Mouse (Mus musculus) neural tube, embryonic 10.5 days (tissue): ENCODE results near the gene Nyap1.
A peak's percentile ranks its signal among the peaks of the same experiment; 100 is the strongest.
"Not testable (repeated sequence)": the region's sequence is repeated elsewhere in the genome, so short reads cannot be mapped to it uniquely, and the experiment has no call there.

ENCODE experiments used
- DNase-seq: peaks from one replicate; pipeline ENCODE4 v3.0.0-alpha.2; 2017; ENCODE audit warnings: low spot score; ENCODE audit errors: extremely low spot score

Nyap1 gene

GRCm38 (mm10) chr5:137745214-137746171, 4.1 kb upstream of the Nyap1 start, which contains the start of gene Tsc22d4:
Gene Tsc22d4, plus strand, starts transcription at chr5:137745730.
- peak; percentile 91 for DNase-seq

DNA sequence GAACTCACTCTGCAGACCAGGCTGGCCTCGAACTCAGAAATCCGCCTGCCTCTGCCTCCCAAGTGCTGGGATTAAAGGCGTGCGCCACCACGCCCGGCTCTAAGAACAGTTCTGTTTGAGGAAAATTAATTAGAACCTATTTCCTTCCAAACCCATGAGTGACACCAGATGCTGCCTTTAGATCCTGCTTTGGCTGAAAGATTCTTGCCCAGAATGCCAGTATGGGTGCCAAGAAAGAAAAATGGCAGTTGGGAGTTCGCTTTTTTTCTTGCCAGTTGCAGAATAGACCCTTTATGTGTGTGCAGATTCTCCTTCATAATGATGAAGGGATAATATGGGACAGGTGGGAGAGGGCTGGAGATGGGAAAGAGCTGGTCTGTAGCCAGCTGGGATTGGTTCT, 2.8 kb upstream of the Nyap1 start:
- no peak for DNase-seq

DNA sequence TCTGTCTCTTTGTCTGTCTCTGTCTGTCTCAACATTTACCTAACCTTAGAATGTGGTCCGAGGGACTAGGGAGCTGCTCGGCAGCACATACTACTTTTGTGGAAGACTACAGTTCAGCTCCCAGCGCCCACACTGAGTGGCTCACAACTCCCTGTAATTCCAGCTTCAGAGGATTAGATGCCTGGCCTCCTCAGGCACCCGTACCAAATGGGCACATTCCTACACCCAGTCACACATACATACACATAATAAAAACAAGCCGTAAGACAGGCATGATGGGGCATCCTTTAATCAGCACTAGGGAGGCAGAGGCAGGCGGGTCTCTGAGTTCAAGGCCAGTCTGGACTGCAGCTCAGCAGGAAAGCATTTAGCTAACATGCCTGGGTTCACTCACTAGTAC, 1.4 kb upstream of the Nyap1 start:
- DNase-seq = no peak

- DNase-seq = no peak
These were observed 641 bp upstream of the Nyap1 start for GRCm38 (mm10) chr5:137742048-137742447.

GRCm38 (mm10) chr5:137740506-137740905, 901 bp downstream of the Nyap1 start:
- peak; percentile 41 for DNase-seq

GRCm38 (mm10) chr5:137739471-137739870, 1.9 kb downstream of the Nyap1 start:
- DNase-seq = no peak

- no peak for DNase-seq
These were observed 2.9 kb downstream of the Nyap1 start for GRCm38 (mm10) chr5:137738516-137738915.

DNA sequence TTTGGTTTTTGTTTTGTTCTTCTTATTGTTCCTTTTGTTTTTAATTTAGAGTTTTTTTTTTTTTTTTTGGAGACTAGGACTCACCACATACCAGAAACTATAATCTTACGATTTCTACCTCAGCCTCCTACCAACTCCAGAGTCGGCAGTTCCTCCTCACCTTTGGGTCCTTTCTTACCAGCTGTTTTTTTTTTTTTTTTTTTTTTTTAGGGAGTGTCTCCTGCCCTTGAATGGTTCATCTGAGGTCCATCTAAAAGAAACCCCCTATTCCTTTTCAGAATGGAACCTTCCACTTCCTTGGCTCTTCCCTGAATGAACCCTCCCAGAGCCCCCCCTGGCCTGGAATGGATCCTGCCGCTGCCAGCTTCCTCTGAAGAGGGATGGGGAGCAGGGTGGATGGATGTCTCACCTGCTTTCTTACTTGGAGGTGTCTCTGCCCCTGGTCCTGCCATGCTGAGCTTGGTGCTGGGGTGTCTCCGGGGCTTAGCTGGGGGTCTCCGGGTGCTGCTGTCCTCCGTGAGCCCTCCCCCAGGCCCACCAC, 3.9 kb downstream of the Nyap1 start:
- no peak for DNase-seq

DNA sequence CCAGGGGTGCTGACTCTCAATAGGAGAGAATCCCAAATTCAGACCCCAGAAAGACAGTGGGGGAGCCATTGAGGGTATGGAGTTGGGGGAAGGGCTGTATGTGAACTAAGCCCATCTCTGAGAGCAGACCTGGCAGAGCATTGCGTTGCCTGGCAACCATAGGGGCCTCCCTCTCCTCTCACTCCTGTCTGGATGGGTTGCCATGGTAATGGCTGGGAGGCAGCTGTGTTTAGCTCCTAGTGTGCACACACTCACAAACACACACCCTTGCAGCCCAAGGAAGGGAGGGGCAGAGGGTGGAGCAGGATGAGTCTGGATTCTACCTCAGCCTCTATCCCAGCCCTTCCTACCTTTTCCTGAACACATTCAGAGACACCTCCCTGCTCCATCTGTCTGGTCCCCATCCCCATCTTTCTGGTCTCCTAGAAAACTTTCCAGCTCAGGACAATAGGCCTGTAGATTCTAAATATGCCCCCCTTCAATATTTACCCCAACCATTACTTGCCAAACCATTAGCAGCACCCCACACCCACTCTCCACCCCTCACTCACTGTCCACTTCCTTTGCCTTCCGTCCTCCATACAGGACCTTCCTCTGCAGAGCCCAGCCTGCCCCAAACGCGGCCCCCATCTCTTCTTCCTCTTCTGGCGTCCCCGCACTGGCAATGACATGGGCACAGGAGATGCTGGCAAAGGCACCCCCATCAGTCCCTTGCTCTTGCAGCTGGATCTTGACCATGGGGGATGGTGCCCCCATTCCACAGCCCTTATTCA, 6.9 kb downstream of the Nyap1 start:
- DNase-seq = peak; percentile 78

DNA sequence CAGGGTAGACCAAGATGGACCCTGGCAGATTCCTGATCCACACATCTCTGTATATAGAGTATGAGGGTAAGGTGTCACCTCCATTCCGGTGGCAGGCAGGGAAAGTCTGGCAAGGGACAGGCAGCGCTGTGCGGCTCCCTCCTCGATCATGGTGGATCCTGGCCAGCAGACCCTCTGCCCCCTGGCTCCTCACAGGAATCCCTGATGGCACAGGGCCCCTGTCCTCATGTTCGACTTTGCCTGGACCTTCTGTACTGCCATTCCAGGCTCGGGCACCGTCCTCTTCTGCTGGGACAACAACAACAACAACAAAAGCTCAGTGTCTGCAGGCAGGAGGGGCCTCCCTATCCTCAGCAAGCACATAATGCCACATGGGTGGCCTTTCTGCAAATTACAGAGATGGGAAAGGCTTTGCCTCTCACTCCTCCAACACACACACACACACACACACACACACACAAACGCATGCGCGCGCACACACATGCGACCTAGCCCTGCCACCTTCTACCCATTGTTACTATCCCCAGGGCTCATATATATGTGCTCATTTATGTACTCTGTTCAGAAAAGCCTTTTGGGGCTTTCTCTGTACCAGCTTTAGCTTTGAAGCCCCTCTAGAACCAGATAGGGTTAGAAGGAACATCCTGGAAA, 7.6 kb downstream of the Nyap1 start:
- peak; percentile 35 for DNase-seq

- no peak for DNase-seq
These were observed 14.6 kb downstream of the Nyap1 start for GRCm38 (mm10) chr5:137726767-137727166.

GRCm38 (mm10) chr5:137723840-137724239, 17.6 kb downstream of the Nyap1 start:
- no peak for DNase-seq

DNA sequence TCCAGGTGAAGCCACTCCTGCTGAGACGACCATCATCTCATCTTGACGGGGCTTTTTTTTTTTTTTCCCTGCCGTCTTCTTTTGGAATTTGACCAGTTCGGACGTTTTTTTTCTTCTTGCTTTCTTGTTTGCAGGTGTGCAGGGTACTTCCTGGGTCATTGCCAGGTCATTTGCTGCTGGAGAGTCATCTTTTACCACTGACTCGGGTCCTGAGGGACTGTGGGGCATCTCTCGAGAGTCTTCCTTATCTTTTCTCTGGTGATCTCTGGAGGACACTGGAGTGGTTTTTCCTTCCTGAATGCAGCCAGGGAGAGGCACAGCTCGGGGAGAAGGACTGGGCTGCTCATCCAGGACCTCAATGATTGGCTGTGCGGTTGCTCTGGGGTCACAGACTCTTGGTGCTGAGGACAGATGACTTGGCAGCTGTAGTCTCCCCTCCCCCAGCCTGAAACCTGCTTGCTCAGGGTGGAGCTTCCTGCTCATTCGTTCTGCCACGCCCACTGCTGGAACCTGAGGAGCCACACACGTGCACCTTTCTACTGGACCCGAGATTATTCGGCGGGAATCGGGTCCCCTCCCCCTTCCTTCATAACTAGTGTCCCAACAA, 20.7 kb downstream of the Nyap1 start:
- DNase-seq = not testable (repeated sequence)

DNA sequence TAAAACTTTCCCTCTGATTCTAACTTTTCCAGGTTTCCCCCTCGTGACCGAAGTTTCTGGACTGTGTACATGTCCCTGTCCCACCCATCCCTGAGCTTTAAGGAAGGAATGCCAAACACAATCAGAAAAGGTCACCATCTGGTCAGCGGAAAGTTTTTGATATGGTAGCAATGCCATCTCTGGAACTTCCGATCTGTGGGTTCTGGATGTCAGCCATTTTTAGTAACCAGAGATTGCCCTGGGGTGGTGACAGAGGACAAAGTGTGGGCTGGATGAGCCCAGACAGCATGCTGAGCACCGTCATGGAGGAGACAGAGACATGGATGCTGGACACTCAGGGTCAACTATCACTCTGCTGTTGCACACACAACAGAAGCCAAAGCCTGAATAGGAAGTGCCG, 22.3 kb downstream of the Nyap1 start:
- no peak for DNase-seq

DNA sequence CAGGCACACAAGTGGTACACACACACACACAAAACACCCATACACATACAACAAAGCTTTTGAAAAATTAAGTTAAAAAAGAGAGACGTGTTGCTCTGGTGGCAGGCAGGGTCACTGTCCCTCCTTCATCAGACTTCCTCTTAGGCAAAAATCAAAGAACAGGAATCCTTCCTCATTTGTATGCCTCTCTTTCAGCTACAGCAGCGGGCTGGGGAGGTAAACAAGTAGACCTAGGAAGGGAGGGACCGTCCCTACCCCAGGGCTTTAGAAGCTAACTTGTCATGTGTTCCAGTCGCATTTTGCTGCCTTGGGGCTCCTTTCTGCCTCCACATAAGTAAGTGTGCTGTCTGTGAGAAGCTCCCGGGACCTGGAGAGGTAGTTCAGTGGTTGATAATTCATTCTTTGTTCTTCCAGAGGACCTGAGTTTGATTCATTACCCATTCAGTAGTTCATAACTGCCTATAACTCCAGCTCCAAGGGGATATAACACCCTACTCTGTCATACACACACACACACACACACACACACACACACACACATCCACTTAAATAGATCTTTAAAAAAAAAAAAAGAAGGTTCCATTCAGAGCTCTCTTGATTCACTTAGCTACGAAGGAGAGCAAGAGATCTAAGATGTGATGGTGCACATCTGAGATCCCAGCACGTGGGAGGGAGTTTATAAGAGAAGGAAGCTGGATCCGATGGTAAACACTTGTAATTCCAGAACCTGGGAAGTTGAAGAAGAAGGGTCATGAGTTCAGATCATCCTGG, 23.2 kb downstream of the Nyap1 start:
- DNase-seq = no peak

DNA sequence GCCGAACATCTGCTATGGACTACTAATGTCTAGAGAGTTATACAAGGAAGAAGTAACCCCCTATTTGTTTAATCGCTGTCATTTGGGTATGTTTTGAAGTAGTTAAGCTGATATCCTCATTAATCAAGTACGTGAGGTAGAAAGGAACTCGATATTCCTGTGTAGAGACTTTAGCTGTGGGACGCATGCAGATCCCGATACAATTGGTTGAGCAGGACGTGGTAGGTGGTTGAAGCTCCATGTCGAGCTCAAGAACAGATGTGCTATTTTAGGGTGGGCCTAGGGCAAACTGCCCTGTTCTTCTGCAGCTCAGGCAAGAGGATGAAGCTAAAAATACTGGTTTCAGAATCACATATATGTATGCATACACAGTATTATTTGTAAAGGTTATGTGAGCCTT, 25.7 kb downstream of the Nyap1 start:
- DNase-seq = no peak

- no peak for DNase-seq
These were observed 28.0 kb downstream of the Nyap1 start for GRCm38 (mm10) chr5:137713454-137713853.

DNA sequence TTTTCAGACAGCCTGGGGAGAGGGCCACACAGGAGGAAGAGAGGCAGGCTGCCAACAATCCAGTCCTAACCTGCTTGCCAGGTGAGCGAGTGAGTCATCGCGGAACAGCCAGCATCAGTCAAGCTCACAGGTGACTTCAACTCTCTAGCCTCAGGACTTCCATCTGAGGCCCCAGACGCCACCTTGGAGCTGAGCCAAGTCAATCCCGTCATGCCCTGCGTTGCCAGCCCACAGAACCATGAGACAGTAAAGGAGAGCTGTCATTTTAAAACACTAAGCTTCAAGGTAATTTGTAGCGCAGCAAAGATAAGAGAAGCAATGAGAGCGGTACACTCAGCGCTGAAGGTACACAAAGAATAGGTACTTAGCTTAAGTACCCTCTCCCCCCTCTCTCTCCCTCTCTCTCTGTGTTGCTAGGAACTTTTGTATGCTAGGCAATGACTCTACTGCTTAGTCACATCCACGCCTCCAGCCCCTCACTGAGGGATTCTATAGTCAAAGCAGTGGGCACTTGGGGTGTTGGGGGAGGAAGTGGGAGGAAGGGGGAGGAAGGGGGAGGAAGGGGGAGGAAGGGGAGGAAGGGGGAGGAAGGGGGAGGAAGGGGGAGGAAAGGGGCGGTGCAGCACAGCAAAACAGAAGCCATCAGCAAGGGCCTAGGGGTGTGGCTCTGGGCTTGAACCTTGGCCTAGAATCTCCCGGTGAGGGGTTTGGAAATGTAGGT, 34.3 kb downstream of the Nyap1 start:
- no peak for DNase-seq

DNA sequence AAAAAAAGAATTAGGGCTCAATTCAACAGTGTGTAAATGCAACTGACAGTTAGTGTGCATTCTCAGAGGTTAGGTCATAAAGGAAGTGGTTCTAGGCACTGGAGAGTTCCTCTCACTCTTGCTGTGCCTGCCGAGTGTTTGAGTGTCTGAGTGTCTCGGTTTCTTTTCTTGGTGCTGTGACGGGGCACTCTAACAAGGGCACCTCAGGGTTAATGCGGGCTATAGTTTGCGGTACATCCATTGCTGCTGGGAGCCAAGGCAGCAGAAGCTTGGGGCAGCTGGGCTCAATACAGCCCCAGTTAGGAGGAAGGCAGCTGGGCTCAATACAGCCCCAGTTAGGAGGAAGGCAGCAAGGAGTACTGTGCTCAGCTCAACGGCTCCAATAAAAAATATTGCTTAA, 36.2 kb downstream of the Nyap1 start:
- no peak for DNase-seq

GRCm38 (mm10) chr5:137699850-137700249, 41.6 kb downstream of the Nyap1 start:
- no peak for DNase-seq
